ENCODE assay signal across 19 mouse cellular contexts in genomic region chr9:111245546-111245945, GRCm38 (mm10). TPM values are rescaled to one million over a fixed set of nuclear protein-coding genes. Genes with fewer than 3 reads are reported as not detected.
DNase-seq lines count a peak whose midpoint lies in the region; ATAC-seq and TF ChIP-seq lines count a peak whose summit lies in the region.
"Had no signal": no experiment of that assay in that cellular context is flagged by ENCODE, and none has a peak within 500 bp of the region (broad histone marks: within the 10 kb centered on the region; RNA-seq: fewer than 3 reads in every experiment).

No protein-coding gene starts in this region.

- no peaks in the 10 kb centered on the region for H3K27me3 ChIP-seq in forebrain, postnatal 0 days (ENCODE audit: insufficient read depth, low read length)
- H3K27me3 ChIP-seq in forebrain, embryonic 12.5 days, result no peaks in the 10 kb centered on the region
- H3K27me3 ChIP-seq in limb, embryonic 10.5 days (ENCODE audit: low read depth, poor library complexity, severe bottlenecking), result no peaks in the 10 kb centered on the region
- H3K27me3 ChIP-seq: embryonic facial prominence, embryonic 12.5 days; forebrain, embryonic 13.5 days; heart, embryonic 12.5 days; hindbrain, embryonic 15.5 days had no signal

- intact Hi-C loops in left cerebral cortex, adult 2 months (cut with DNase I), result no loop called here
- intact Hi-C loops in left cerebral cortex, postnatal 10 days (cut with DNase I), result no loop called here

- H3K4me2 ChIP-seq in forebrain, postnatal 0 days (ENCODE audit: low read depth), result no peak overlapping the region
- no peak overlapping the region for H3K4me2 ChIP-seq in forebrain, embryonic 12.5 days
- H3K4me2 ChIP-seq: embryonic facial prominence, embryonic 12.5 days; forebrain, embryonic 13.5 days; heart, embryonic 12.5 days; hindbrain, embryonic 15.5 days had no signal

- WGBS in forebrain, postnatal 0 days, result 71% methylated on average over 6 of the region's 6 CpGs
- 86% methylated on average over 6 of the region's 6 CpGs for WGBS in forebrain, embryonic 12.5 days
- 86% methylated on average over 6 of the region's 6 CpGs for WGBS in limb, embryonic 10.5 days

- TF ChIP-seq POLR2A in cortical plate, adult 2 months (IDR thresholded peaks at IDR 0.05; ENCODE audit: extremely low read depth, insufficient read depth, low read length), result no peak

- no peaks in the 10 kb centered on the region for H3K4me1 ChIP-seq in forebrain, postnatal 0 days (ENCODE audit: insufficient read depth)
- no peaks in the 10 kb centered on the region for H3K4me1 ChIP-seq in forebrain, embryonic 12.5 days
- peaks cover 4 to 6% of the 10 kb centered on the region in 2 experiments; a peak in 2 of 4 replicates for H3K4me1 ChIP-seq in ES-E14 (ENCODE audit: control insufficient read depth in 2 of 2, insufficient read depth in 2 of 2, low read length in 2 of 2, poor library complexity in 1 of 2)
- H3K4me1 ChIP-seq in cortical plate, adult 2 months (ENCODE audit: control insufficient read depth, insufficient read depth, low read length), result peaks cover 4% of the 10 kb centered on the region
- H3K4me1 ChIP-seq in limb, embryonic 10.5 days, result no peaks in the 10 kb centered on the region
- H3K4me1 ChIP-seq: embryonic facial prominence, embryonic 12.5 days; forebrain, embryonic 13.5 days; hindbrain, embryonic 15.5 days had no signal

- ATAC-seq in forebrain, postnatal 0 days, result no peak
- ATAC-seq in forebrain, embryonic 12.5 days (ENCODE audit: low FRiP score), result no peak
- ATAC-seq: forebrain, embryonic 13.5 days; intestine, postnatal 0 days had no signal

- 0 out of 2 replicates have a peak, but pooled peaks have one; percentile 6 for TF ChIP-seq CTCF in forebrain, postnatal 0 days (IDR thresholded peaks at IDR 0.05; ENCODE audit: low read depth)
- TF ChIP-seq CTCF in left cerebral cortex, adult 2 months (IDR thresholded peaks at IDR 0.05), result peak; percentile 2; the same call in 1 of the 2 replicates
- TF ChIP-seq CTCF in cortical plate, adult 2 months (IDR thresholded peaks at IDR 0.05; ENCODE audit: extremely low read depth, insufficient read depth, low read length), result 0 out of 2 replicates have a peak, but pooled peaks have one; percentile 4

- in situ Hi-C loops in ES-E14 (cut with MboI; ENCODE audit: low sequenced_read_pairs in 2 of 2, unreplicated experiment in 2 of 2), result no loop called here

- H3K36me3 ChIP-seq in forebrain, postnatal 0 days (ENCODE audit: insufficient read depth), result peaks cover 33% of the 10 kb centered on the region
- peaks cover 61% of the 10 kb centered on the region for H3K36me3 ChIP-seq in forebrain, embryonic 12.5 days (replicated peaks)
- peaks cover 25% of the 10 kb centered on the region for H3K36me3 ChIP-seq in ES-E14 (ENCODE audit: control insufficient read depth, insufficient read depth, low read length, poor library complexity, severe bottlenecking)
- peaks cover 83% of the 10 kb centered on the region for H3K36me3 ChIP-seq in limb, embryonic 10.5 days

- H3K27ac ChIP-seq in forebrain, postnatal 0 days (ENCODE audit: low read depth, low read length), result no peak overlapping the region
- no peak overlapping the region for H3K27ac ChIP-seq in forebrain, embryonic 12.5 days
- H3K27ac ChIP-seq in left cerebral cortex, adult 2 months, result no peak overlapping the region
- H3K27ac ChIP-seq in ES-E14 (ENCODE audit: insufficient read depth, low read depth, low read length, poor library complexity, severe bottlenecking), result no peak overlapping the region
- no peak overlapping the region for H3K27ac ChIP-seq in cortical plate, adult 2 months (ENCODE audit: insufficient read depth, low read length)
- H3K27ac ChIP-seq in limb, embryonic 10.5 days, result no peak overlapping the region
- H3K27ac ChIP-seq: embryonic facial prominence, embryonic 12.5 days; forebrain, embryonic 13.5 days; hindbrain, embryonic 15.5 days had no signal

- H3K9me3 ChIP-seq in forebrain, postnatal 0 days (ENCODE audit: low read length), result no peaks in the 10 kb centered on the region
- H3K9me3 ChIP-seq in forebrain, embryonic 12.5 days, result no peaks in the 10 kb centered on the region
- H3K9me3 ChIP-seq in ES-E14 (ENCODE audit: control insufficient read depth, insufficient read depth, low read depth, low read length), result no peaks in the 10 kb centered on the region
- no peaks in the 10 kb centered on the region for H3K9me3 ChIP-seq in limb, embryonic 10.5 days (replicated peaks)
- H3K9me3 ChIP-seq: embryonic facial prominence, embryonic 12.5 days; forebrain, embryonic 13.5 days; heart, embryonic 12.5 days; hindbrain, embryonic 15.5 days had no signal

- H3K9ac ChIP-seq in forebrain, postnatal 0 days, result no peak overlapping the region
- no peak overlapping the region for H3K9ac ChIP-seq in forebrain, embryonic 12.5 days
- no peak overlapping the region for H3K9ac ChIP-seq in ES-E14 (ENCODE audit: insufficient read depth, low read depth, low read length, poor library complexity, severe bottlenecking)
- H3K9ac ChIP-seq: embryonic facial prominence, embryonic 12.5 days; forebrain, embryonic 13.5 days; heart, embryonic 12.5 days; hindbrain, embryonic 15.5 days had no signal

- no peak overlapping the region for H3K4me3 ChIP-seq in forebrain, postnatal 0 days (ENCODE audit: low read depth, low read length)
- no peak overlapping the region for H3K4me3 ChIP-seq in forebrain, embryonic 12.5 days (replicated peaks)
- H3K4me3 ChIP-seq in left cerebral cortex, adult 2 months, result no peak overlapping the region
- H3K4me3 ChIP-seq in ES-E14 (ENCODE audit: insufficient read depth in 1 of 2, low read depth in 1 of 2, low read length in 2 of 2, poor library complexity in 1 of 2, severe bottlenecking in 1 of 2), result no peak overlapping the region
- H3K4me3 ChIP-seq in cortical plate, adult 2 months (ENCODE audit: insufficient read depth, low read length), result no peak overlapping the region
- no peak overlapping the region for H3K4me3 ChIP-seq in limb, embryonic 10.5 days
- H3K4me3 ChIP-seq: embryonic facial prominence, embryonic 12.5 days; forebrain, embryonic 13.5 days; heart, embryonic 12.5 days; hindbrain, embryonic 15.5 days had no signal

- no peak for DNase-seq in forebrain, postnatal 0 days
- no peak for DNase-seq in left cerebral cortex, adult 2 months (ENCODE audit: extremely low spot score in 1 of 2, low spot score in 2 of 2)
- no peak for DNase-seq in left cerebral cortex, postnatal 10 days (ENCODE audit: extremely low spot score in 1 of 2, low spot score in 2 of 2)
- peak; percentile 27 for DNase-seq in ES-E14 (ENCODE audit: low read depth, low spot score)
- no peak for DNase-seq in limb, embryonic 10.5 days (ENCODE audit: low spot score)
- DNase-seq in cerebellum, postnatal 36 days, result no peak
- DNase-seq: adrenal gland, postnatal 10 days; cerebellum, adult 11-12 months; cerebellum, adult 9-10 months; cerebellum, postnatal 25 days; gastrocnemius, postnatal 10 days; heart, postnatal 36 days had no signal

TF ChIP-seq in ES-E14, 5 proteins besides CTCF, POLR2A, EP300 and RAD21:
- 0 out of 2 replicates have a peak, but pooled peaks have one; percentile 35 for TF ChIP-seq MAFK (IDR thresholded peaks at IDR 0.05; ENCODE audit: insufficient read depth, low read depth, low read length)
- TF ChIP-seq CHD2 (IDR thresholded peaks at IDR 0.05; ENCODE audit: low read depth, low read length), result no peak
- TF ChIP-seq ZNF384 (IDR thresholded peaks at IDR 0.05; ENCODE audit: low read depth, low read length), result no peak
- no peak for TF ChIP-seq HCFC1 (IDR thresholded peaks at IDR 0.05; ENCODE audit: borderline replicate concordance, insufficient read depth, low read length)
- no peak for TF ChIP-seq ZC3H11A (IDR thresholded peaks at IDR 0.05; ENCODE audit: borderline replicate concordance, low read depth, low read length)

RNA-seq across cellular contexts. Expression of gene Mlh1, which starts 26.0 kb away (rescaled TPM):
- total RNA-seq in forebrain, postnatal 0 days (2014; rRNA removed), result 23.0 and 23.6 TPM in 2 replicates
- 17.3 and 18.4 TPM in 2 replicates for polyA plus RNA-seq in forebrain, postnatal 0 days (2015; fragmentation: Nextera tagmentation; extraction: Ambion mirVana)
- polyA plus RNA-seq in forebrain, embryonic 12.5 days (2016; fragmentation: Nextera tagmentation; extraction: Ambion mirVana), result 49.3 and 53.3 TPM in 2 replicates
- 10 to 100 TPM; 12.3 to 18.1 TPM for total RNA-seq in left cerebral cortex, adult 2 months (2021)
- 10 to 100 TPM; 23.5 to 24.0 TPM for total RNA-seq in left cerebral cortex, postnatal 10 days (2021)
- total RNA-seq in ES-E14 (2012; rRNA removed), result 27.8 and 35.0 TPM in 2 replicates
- 28.4 and 37.9 TPM in 2 replicates for polyA plus RNA-seq in cortical plate, adult 2 months (2012; rRNA removed)
- 49.8 and 50.7 TPM in 2 replicates for polyA plus RNA-seq in limb, embryonic 10.5 days (2016; fragmentation: Nextera tagmentation; extraction: Ambion mirVana)

RNA-seq across cellular contexts. Expression of gene Epm2aip1, which starts 26.2 kb away (rescaled TPM):
- 75.9 and 101 TPM in 2 replicates for total RNA-seq in forebrain, postnatal 0 days (2014; rRNA removed)
- polyA plus RNA-seq in forebrain, postnatal 0 days (2015; fragmentation: Nextera tagmentation; extraction: Ambion mirVana), result 28.2 and 37.0 TPM in 2 replicates
- 46.9 and 52.5 TPM in 2 replicates for polyA plus RNA-seq in forebrain, embryonic 12.5 days (2016; fragmentation: Nextera tagmentation; extraction: Ambion mirVana)
- total RNA-seq in left cerebral cortex, adult 2 months (2021), result 10 to 100 TPM; 79.7 to 81.8 TPM
- 10 to 100 TPM; 83.7 to 85.5 TPM for total RNA-seq in left cerebral cortex, postnatal 10 days (2021)
- 9.4 and 9.6 TPM in 2 replicates for total RNA-seq in ES-E14 (2012; rRNA removed)
- 41.1 and 42.6 TPM in 2 replicates for polyA plus RNA-seq in cortical plate, adult 2 months (2012; rRNA removed)
- polyA plus RNA-seq in limb, embryonic 10.5 days (2016; fragmentation: Nextera tagmentation; extraction: Ambion mirVana), result 26.1 and 35.8 TPM in 2 replicates
